Mouse (Mus musculus) E14TG2a.4 (cell line): ENCODE results near the gene Ak1.

Source experiments
- CTCF ChIP-seq: conservative IDR thresholded peaks from 2 replicates; pipeline ENCODE4 v1.5.1; 2014; ENCODE audit warnings: low read length
- NANOG ChIP-seq: IDR thresholded peaks from 2 replicates; pipeline ENCODE4 v1.6.1; 2014; ENCODE audit warnings: borderline replicate concordance, low read length, mixed read lengths
- POU5F1 ChIP-seq: IDR thresholded peaks from 2 replicates; pipeline ENCODE4 v1.6.1; 2014; ENCODE audit warnings: low read length, borderline replicate concordance

DNA sequence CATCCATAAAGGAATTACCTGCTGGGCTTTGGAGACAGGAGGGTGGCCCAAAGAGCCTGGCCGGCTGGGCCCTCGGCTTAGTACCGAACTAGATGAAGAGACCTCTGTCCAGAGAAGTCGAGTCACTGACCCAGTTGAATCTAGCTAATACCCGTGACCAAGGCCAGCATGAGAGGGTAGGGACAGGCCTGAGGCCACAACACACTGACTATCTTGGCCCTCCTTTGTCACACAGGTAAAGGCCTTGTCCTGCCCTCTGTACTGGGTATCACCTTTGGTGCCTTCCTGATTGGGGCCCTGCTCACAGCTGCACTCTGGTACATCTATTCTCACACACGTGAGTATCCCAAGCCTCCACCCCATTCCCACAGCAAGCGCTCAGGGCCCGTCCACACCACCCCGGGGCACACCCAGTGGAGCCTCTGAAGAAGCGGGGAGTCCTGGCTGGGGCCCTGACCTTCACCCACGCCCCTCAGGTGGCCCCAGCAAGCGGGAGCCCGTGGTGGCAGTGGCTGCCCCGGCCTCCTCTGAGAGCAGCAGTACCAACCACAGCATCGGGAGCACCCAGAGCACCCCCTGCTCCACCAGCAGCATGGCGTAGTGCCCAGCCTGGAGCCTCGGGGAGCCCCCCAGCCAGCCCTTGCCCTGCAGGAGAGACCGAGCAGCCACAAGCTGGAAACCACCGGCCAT lies 59.5 kb downstream of the Ak1 start:
- TF ChIP-seq CTCF: no peak
- TF ChIP-seq NANOG: no peak
- TF ChIP-seq POU5F1: no peak
